Mouse (Mus musculus): ENCODE results near the gene Mif. TPM values are rescaled to one million over a fixed set of nuclear protein-coding genes. Genes with fewer than 3 reads are reported as not detected.
A peak's percentile ranks its signal among the peaks of the same experiment; 100 is the strongest.

Gene Mif
- total and polyA plus RNA-seq, 2 experiments from 2014 or later: 976 to 1,685 TPM

DNA sequence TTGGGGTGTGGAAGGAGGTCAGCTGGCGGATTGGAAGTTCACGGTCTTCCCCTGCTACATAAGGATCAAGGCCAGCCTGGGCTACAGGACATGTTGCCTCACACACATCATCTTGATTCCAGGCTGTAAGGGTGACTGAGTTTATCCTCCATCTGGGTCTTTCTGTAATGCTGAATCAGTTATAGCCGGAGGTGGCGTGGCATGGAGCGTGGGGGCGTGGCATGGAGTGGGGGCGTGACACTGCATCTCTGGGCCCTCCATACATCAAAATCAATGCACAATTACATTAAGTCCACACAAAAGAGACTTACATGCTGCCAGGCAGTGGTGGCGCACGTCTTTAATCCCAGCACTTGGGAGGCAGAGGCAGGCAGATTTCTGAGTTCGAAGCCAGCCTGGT, 20.3 kb upstream of the Mif start:
- Histone ChIP-seq H3K36me3 (ENCODE audit: insufficient read depth, low read length) (no peaks in the 10 kb centered on the region), H3K4me2 (ENCODE audit: low read depth, low read length, poor library complexity, severe bottlenecking) (no peak overlapping the region), H3K9ac (replicated peaks; ENCODE audit: low read length, poor library complexity, severe bottlenecking) (no peak overlapping the region), H3K27me3 (ENCODE audit: insufficient read depth, low read length) (no peaks in the 10 kb centered on the region), H3K9me3 (ENCODE audit: low read length) (no peaks in the 10 kb centered on the region), H3K4me1 (ENCODE audit: insufficient read depth, low read length) (no peaks in the 10 kb centered on the region), H3K27ac (ENCODE audit: low read depth, low read length) (no peak overlapping the region), H3K4me3 (ENCODE audit: low read depth, low read length) (no peak overlapping the region)
- WGBS: 93% methylated on average over 10 of the region's 10 CpGs
- ATAC-seq (ENCODE audit: low FRiP score): no peak
- no peak for DNase-seq (ENCODE audit: low spot score)
- TF ChIP-seq CTCF (IDR thresholded peaks at IDR 0.05): no peak

DNA sequence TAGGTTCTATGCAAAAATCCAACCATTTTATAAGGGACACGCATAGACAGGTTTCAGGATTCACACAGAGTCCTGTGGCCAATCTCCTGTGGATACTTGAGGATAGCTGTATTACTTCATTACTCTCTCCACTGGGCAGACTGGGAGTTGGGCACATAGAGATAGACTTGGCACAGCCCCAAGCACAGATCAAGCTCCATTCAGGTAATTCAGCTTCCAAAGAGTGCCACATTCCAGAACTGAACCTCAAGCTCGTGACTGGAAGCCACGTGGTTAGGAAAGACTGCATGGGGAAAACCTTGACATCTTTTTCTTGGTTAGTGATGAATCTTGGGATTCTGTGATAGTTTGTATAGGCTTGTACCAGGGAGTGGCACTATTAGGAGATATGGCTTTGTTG, 18.8 kb upstream of the Mif start:
- Histone ChIP-seq H3K9ac (replicated peaks; ENCODE audit: low read length, poor library complexity, severe bottlenecking) (no peak overlapping the region), H3K4me1 (ENCODE audit: insufficient read depth, low read length) (peaks cover 2% of the 10 kb centered on the region; the same call in 1 of the 2 replicates)
- no peak for DNase-seq (ENCODE audit: low spot score)

GRCm38 (mm10) chr10:75873543-75874170, 13.6 kb upstream of the Mif start:
- no peak for TF ChIP-seq CTCF (IDR thresholded peaks at IDR 0.05)
- peak overlapping the region; percentile 67 for H3K4me2 ChIP-seq (ENCODE audit: low read depth, low read length, poor library complexity, severe bottlenecking)
- H3K27ac ChIP-seq (ENCODE audit: low read depth, low read length): peak overlapping the region; percentile 78
- 12% methylated on average over 10 of the region's 10 CpGs for WGBS
- no peaks in the 10 kb centered on the region for H3K36me3 ChIP-seq (ENCODE audit: insufficient read depth, low read length)
- peak overlapping the region; percentile 31 for H3K4me3 ChIP-seq (ENCODE audit: low read depth, low read length)
- peak overlapping the region; percentile 55 for H3K9ac ChIP-seq (replicated peaks; ENCODE audit: low read length, poor library complexity, severe bottlenecking)
- no peaks in the 10 kb centered on the region for H3K27me3 ChIP-seq (ENCODE audit: insufficient read depth, low read length)
- no peak for ATAC-seq (ENCODE audit: low FRiP score)
- DNase-seq (ENCODE audit: low spot score): peak; percentile 33
- H3K4me1 ChIP-seq (ENCODE audit: insufficient read depth, low read length): peaks cover 4% of the 10 kb centered on the region; the same call in 1 of the 2 replicates
- H3K9me3 ChIP-seq (ENCODE audit: low read length): no peaks in the 10 kb centered on the region

More for the DNA sequence above, 18.8 kb upstream of the Mif start:
- no peak for ATAC-seq (ENCODE audit: low FRiP score)
- WGBS: 89% methylated on average over 3 of the region's 3 CpGs
- no peak overlapping the region for H3K27ac ChIP-seq (ENCODE audit: low read depth, low read length)
- H3K36me3 ChIP-seq (ENCODE audit: insufficient read depth, low read length): no peaks in the 10 kb centered on the region
- no peaks in the 10 kb centered on the region for H3K27me3 ChIP-seq (ENCODE audit: insufficient read depth, low read length)
- no peaks in the 10 kb centered on the region for H3K9me3 ChIP-seq (ENCODE audit: low read length)
- no peak overlapping the region for H3K4me3 ChIP-seq (ENCODE audit: low read depth, low read length)
- no peak for TF ChIP-seq CTCF (IDR thresholded peaks at IDR 0.05)
- H3K4me2 ChIP-seq (ENCODE audit: low read depth, low read length, poor library complexity, severe bottlenecking): no peak overlapping the region

- H3K27ac ChIP-seq (ENCODE audit: low read depth, low read length): peak overlapping the region; percentile 78
- H3K27me3 ChIP-seq (ENCODE audit: insufficient read depth, low read length): no peaks in the 10 kb centered on the region
- H3K4me2 ChIP-seq (ENCODE audit: low read depth, low read length, poor library complexity, severe bottlenecking): peak overlapping the region; percentile 67
- H3K9me3 ChIP-seq (ENCODE audit: low read length): no peaks in the 10 kb centered on the region
- H3K4me1 ChIP-seq (ENCODE audit: insufficient read depth, low read length): peaks cover 4% of the 10 kb centered on the region; the same call in 1 of the 2 replicates
- peak overlapping the region; percentile 55 for H3K9ac ChIP-seq (replicated peaks; ENCODE audit: low read length, poor library complexity, severe bottlenecking)
- DNase-seq (ENCODE audit: low spot score): peak; percentile 98
- WGBS: under 1% methylated on average over 11 of the region's 11 CpGs
- TF ChIP-seq CTCF (IDR thresholded peaks at IDR 0.05): no peak
- H3K36me3 ChIP-seq (ENCODE audit: insufficient read depth, low read length): no peaks in the 10 kb centered on the region
- peak overlapping the region; percentile 31 for H3K4me3 ChIP-seq (ENCODE audit: low read depth, low read length)
- ATAC-seq (ENCODE audit: low FRiP score): peak; percentile 98
These were observed 13.0 kb upstream of the Mif start for GRCm38 (mm10) chr10:75872915-75873542.

- Histone ChIP-seq H3K4me1 (ENCODE audit: insufficient read depth, low read length) (peaks cover 4% of the 10 kb centered on the region; the same call in 1 of the 2 replicates), H3K27me3 (ENCODE audit: insufficient read depth, low read length) (no peaks in the 10 kb centered on the region), H3K27ac (ENCODE audit: low read depth, low read length) (peak overlapping the region; percentile 78; the same call in 1 of the 2 replicates), H3K4me3 (ENCODE audit: low read depth, low read length) (peak overlapping the region; percentile 31), H3K9me3 (ENCODE audit: low read length) (no peaks in the 10 kb centered on the region), H3K9ac (replicated peaks; ENCODE audit: low read length, poor library complexity, severe bottlenecking) (peak overlapping the region; percentile 55; the same call in 1 of the 2 replicates), H3K36me3 (ENCODE audit: insufficient read depth, low read length) (no peaks in the 10 kb centered on the region), H3K4me2 (ENCODE audit: low read depth, low read length, poor library complexity, severe bottlenecking) (peak overlapping the region; percentile 67)
- no peak for ATAC-seq (ENCODE audit: low FRiP score)
- TF ChIP-seq CTCF (IDR thresholded peaks at IDR 0.05): no peak
- WGBS: 34% methylated on average over 10 of the region's 10 CpGs
- no peak for DNase-seq (ENCODE audit: low spot score)
These were observed 12.2 kb upstream of the Mif start for GRCm38 (mm10) chr10:75872025-75872914.
